Mouse (Mus musculus) brain, embryonic 14.5 days (tissue): ENCODE measurements around the gene Smc5.

Experiments
- CTCF ChIP-seq: fragments of 200-500 bp; IDR thresholded peaks from 2 replicates; pipeline ENCODE4 v1.5.1; 2012; ENCODE audit warnings: inconsistent platforms, mild to moderate bottlenecking, moderate library complexity, borderline replicate concordance; ENCODE audit not compliant: insufficient read depth, insufficient read length; ENCODE audit errors: extremely low read depth
- POLR2A ChIP-seq: fragments of 200-500 bp; IDR thresholded peaks from 2 replicates; pipeline ENCODE4 v1.6.1; 2012; ENCODE audit warnings: mild to moderate bottlenecking, inconsistent platforms, borderline replicate concordance; ENCODE audit not compliant: poor library complexity, insufficient read depth, insufficient read length, severe bottlenecking; ENCODE audit errors: extremely low read depth

DNA sequence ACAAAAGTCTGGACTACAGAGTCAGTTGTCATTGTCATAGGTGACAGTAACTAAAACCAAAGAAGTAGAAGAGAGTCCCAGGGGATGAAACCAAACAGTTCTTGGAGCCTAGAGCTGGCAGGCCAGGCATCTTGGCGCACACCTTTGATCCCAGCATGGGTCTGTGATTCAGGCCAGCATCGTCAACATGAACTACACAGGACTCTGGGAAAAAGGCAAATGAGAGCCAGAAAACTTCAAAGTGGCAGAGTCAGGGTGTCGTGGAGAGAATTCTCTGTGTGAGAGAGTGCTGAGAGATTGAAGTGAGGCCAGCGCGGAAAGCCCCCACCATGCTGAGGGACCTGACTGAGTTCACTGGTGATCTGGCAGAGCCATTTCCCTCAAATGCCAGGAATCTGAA lies 103.2 kb downstream of the Smc5 start:
- no peak for TF ChIP-seq CTCF
- no peak for TF ChIP-seq POLR2A
